Mouse (Mus musculus) kidney, postnatal 0 days (tissue): ENCODE data around the gene Dapk2. TPM values are rescaled to one million over a fixed set of nuclear protein-coding genes. Genes with fewer than 3 reads are reported as not detected.

Experiments used
- ATAC-seq: fragments of 200-750 bp; cut with Nextera tagmentation; replicated peaks from 2 replicates; pipeline ENCODE4 v1.8.0; 2017; ENCODE audit warnings: low read depth, moderate number of reproducible peaks, moderate TSS enrichment, moderate library complexity; ENCODE audit not compliant: low FRiP score
- DNase-seq: peaks from one replicate; pipeline ENCODE4 v3.0.0-alpha.2; 2016; ENCODE audit warnings: low spot score
- H3K27ac ChIP-seq: fragments of 300-500 bp; sonication (generic); 2 replicates; pipeline ENCODE4 v1.5.1; 2014; ENCODE audit warnings: mild to moderate bottlenecking
- H3K27me3 ChIP-seq: fragments of 300-500 bp; sonication (generic); 2 replicates; pipeline ENCODE4 v1.6.1; 2014; ENCODE audit warnings: low read length, mixed read lengths; ENCODE audit not compliant: insufficient read depth
- H3K36me3 ChIP-seq: fragments of 300-500 bp; sonication (generic); 2 replicates; pipeline ENCODE4 v1.6.1; 2014; ENCODE audit warnings: low read length, mixed read lengths; ENCODE audit not compliant: insufficient read depth
- H3K4me1 ChIP-seq: fragments of 300-500 bp; sonication (generic); replicated peaks from 2 replicates; pipeline ENCODE4 v1.6.1; 2014; ENCODE audit warnings: antibody characterized with exemption, low read length, mixed read lengths; ENCODE audit not compliant: insufficient read depth
- H3K4me2 ChIP-seq: fragments of 300-500 bp; sonication (generic); 2 replicates; pipeline ENCODE4 v1.6.1; 2014; ENCODE audit warnings: mild to moderate bottlenecking, low read length, moderate library complexity, mixed read lengths
- H3K4me3 ChIP-seq: fragments of 300-500 bp; sonication (generic); replicated peaks from 2 replicates; pipeline ENCODE4 v1.5.1; 2014; ENCODE audit warnings: low read depth, low read length
- H3K9ac ChIP-seq: fragments of 300-500 bp; sonication (generic); 2 replicates; pipeline ENCODE4 v1.6.1; 2014; ENCODE audit warnings: low read depth, low read length
- H3K9me3 ChIP-seq: fragments of 300-500 bp; sonication (generic); replicated peaks from 2 replicates; pipeline ENCODE4 v1.6.1; 2016; ENCODE audit warnings: low read length, inconsistent platforms, mixed read lengths
- CTCF ChIP-seq: IDR thresholded peaks from 2 replicates; pipeline ENCODE4 v1.5.1; 2016; ENCODE audit warnings: antibody characterized with exemption, low read depth, mild to moderate bottlenecking, moderate library complexity
- WGBS: fragments of 180-500 bp; shearing (Covaris S2); extraction: QIAGEN DNeasy Blood & Tissue Kit; methylation state at CpG from one replicate; pipeline ENCODE4 v1.1.7; 2014; 5-methylcytosine and 5-hydroxymethylcytosine counted together
- polyA plus RNA-seq: library from polyadenylated mRNA; unstranded; fragments of >200 nt; fragmentation: Nextera tagmentation; extraction: Ambion mirVana; gene quantifications from 2 replicates; pipeline ENCODE4 v1.2.1, GENCODE M21; 2015

The Dapk2 gene
- polyA plus RNA-seq, 1 experiment from 2014 or later, result 8.6 TPM

DNA sequence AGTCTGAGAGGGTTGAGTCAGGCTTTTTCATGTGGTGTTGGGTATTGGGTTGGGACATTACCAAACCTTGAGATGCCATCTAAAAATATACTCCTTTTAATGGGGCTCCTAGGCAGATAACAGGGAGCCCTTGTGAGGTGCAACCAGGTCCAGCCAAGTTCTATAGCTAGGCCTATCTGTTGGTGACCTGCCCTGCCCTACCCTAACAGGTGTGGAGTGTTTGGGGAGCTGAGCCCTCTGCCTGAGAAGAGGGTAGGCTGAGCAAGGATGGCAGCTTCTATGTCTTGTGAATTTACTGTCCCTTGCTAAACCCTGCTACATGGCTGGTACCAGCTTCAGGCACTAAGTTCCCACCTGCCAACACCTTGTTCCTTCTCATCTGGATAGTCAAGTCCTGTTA lies 57.5 kb downstream of the Dapk2 start:
- no peak overlapping the region for H3K27ac ChIP-seq
- H3K4me2 ChIP-seq, result no peak overlapping the region
- 0 out of 2 replicates have a peak, but pooled peaks cover 3% of the 10 kb centered on the region for H3K4me1 ChIP-seq
- no peak for ATAC-seq
- H3K9ac ChIP-seq, result no peak overlapping the region
- no peak for DNase-seq
- TF ChIP-seq CTCF, result no peak
- no peak overlapping the region for H3K4me3 ChIP-seq
- no peaks in the 10 kb centered on the region for H3K9me3 ChIP-seq
- no peaks in the 10 kb centered on the region for H3K27me3 ChIP-seq
- H3K36me3 ChIP-seq, result no peaks in the 10 kb centered on the region

DNA sequence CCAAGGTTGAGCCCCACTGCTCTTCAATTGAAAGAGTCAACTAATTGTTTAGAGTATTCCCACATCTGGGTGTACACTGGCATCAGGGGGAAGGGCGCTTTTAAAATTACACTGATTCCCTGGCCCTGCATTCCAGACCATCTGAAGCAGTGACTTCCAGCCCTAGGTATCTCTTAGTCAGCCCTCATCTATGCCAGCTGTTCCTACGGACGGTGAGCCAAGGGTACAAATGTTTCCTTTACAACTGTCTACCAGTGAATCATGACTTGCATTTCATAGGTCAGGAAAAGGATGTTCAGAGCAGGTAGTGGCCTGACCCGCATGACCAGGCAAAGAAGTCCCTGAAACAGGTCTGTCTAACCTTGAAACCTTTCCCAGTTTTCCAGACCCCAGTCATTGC lies 59.9 kb downstream of the Dapk2 start:
- 61% methylated on average over 4 of the region's 4 CpGs for WGBS
- no peaks in the 10 kb centered on the region for H3K36me3 ChIP-seq
- no peak overlapping the region for H3K4me2 ChIP-seq
- ATAC-seq (no peak), DNase-seq (no peak)
- H3K9me3 ChIP-seq, result no peaks in the 10 kb centered on the region
- no peak overlapping the region for H3K27ac ChIP-seq
- no peak for TF ChIP-seq CTCF
- H3K9ac ChIP-seq, result no peak overlapping the region
- 0 out of 2 replicates have a peak, but pooled peaks cover 3% of the 10 kb centered on the region for H3K4me1 ChIP-seq
- H3K4me3 ChIP-seq, result no peak overlapping the region
- H3K27me3 ChIP-seq, result no peaks in the 10 kb centered on the region

DNA sequence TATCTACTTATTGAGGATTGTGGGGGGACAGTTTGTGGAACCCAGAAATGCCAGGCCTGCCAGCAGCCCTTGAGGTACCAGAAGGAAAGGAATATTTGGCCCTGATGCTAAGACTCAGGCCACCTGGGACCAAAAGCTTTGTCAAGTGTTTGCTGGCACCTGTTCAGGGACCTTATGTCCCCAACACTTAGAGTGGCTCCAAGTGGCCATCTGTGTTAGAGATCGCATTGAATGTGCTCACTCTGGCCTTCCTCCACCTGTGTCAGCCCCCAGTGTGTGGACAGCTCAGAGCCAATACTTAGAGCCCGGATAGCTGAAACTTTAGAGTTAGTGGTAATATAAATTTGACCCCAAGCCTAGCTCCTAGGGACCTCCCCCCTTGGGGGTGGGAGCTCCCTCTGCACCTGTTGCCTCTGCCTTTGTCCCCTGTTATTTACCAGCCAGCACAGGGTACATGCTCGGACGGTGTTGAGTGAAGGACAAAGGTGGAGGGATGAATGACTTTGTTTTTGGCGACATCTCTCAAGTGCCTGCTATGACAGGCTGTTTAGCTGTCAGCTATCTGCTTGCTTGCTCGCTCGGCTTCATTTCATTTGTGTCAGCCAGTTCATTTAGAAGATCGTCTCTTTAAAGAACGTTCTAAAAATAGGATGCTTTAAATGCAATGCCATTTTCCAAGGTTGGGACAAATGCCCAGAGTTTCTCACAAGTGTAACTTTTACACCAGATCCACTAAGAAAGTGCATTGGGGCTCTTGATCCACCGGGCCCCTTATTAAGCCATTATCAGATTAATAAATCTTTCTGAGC lies 61.1 kb downstream of the Dapk2 start:
- H3K9ac ChIP-seq, result no peak overlapping the region
- TF ChIP-seq CTCF, result no peak
- H3K4me2 ChIP-seq, result no peak overlapping the region
- no peaks in the 10 kb centered on the region for H3K36me3 ChIP-seq
- H3K4me3 ChIP-seq, result no peak overlapping the region
- no peaks in the 10 kb centered on the region for H3K9me3 ChIP-seq
- no peaks in the 10 kb centered on the region for H3K4me1 ChIP-seq
- no peak overlapping the region for H3K27ac ChIP-seq
- no peaks in the 10 kb centered on the region for H3K27me3 ChIP-seq
- no peak for ATAC-seq
- 50% methylated on average over 10 of the region's 10 CpGs for WGBS
- DNase-seq, result no peak

DNA sequence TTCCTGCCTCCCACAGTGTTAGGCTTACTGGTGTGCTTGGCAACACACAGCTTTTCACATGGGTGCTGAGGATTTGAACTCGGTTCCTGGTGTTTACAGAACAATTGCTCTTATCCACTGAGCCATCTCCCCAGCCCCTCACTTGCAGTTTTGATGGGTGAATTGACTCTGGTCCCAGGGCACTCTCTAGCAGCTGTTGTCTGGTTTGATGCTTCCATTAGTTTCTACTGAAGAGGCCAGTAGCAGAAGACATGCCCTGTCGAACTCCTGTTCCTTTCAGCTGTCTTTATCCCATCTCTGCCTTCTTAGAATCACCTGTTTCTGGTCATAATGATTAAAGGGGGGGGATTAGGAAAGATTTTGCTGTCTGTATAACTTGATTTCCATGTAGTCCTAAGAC lies 65.8 kb downstream of the Dapk2 start:
- ATAC-seq, result no peak
- H3K36me3 ChIP-seq, result no peaks in the 10 kb centered on the region
- H3K27ac ChIP-seq, result no peak overlapping the region
- TF ChIP-seq CTCF, result no peak
- no peak for DNase-seq
- no peaks in the 10 kb centered on the region for H3K4me1 ChIP-seq
- no peak overlapping the region for H3K4me2 ChIP-seq
- H3K9ac ChIP-seq, result no peak overlapping the region
- no peak overlapping the region for H3K4me3 ChIP-seq
- no peaks in the 10 kb centered on the region for H3K9me3 ChIP-seq
- no peaks in the 10 kb centered on the region for H3K27me3 ChIP-seq
- 69% methylated on average over 2 of the region's 2 CpGs for WGBS

DNA sequence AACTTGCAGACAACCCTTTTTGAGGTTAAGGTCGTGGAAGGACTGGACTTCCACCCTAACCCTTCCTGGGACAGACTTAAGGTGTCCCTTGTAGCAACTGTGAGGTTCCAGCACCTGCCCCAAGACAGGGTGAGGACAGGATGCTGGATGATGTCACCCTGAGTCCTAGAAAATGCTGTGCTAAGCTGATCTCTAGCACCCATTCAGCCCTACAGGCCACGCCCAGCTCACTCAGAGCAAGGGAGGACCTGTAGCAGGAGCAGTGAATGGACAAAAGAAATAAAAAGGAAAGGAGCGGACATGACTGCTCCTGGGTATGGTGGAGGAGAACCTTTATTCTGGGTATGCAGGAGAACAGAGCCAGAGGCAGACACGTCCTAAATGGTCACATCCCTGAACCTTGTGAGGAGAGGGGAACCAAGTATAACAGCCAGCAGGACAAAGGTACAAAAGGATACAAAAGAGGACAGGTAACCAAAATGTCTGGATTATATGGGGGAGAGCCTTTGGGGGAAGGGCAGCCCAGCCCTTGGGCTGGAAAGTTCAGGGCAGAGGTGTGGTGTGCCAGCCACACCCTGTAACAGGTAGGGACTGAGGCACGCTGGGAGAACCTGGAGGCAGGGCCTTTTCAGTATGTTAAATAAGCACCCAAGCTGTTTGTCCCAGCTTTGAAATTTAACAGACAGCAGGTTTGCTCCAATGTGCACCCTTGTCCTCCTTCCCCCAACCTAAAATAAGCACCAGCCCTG lies 67.9 kb downstream of the Dapk2 start:
- no peak overlapping the region for H3K4me3 ChIP-seq
- TF ChIP-seq CTCF, result no peak
- no peak overlapping the region for H3K4me2 ChIP-seq
- no peak overlapping the region for H3K9ac ChIP-seq
- no peak overlapping the region for H3K27ac ChIP-seq
- no peak for DNase-seq
- no peaks in the 10 kb centered on the region for H3K27me3 ChIP-seq
- no peak for ATAC-seq
- WGBS, result 79% methylated on average over 5 of the region's 5 CpGs
- H3K4me1 ChIP-seq, result no peaks in the 10 kb centered on the region
- no peaks in the 10 kb centered on the region for H3K36me3 ChIP-seq
- H3K9me3 ChIP-seq, result no peaks in the 10 kb centered on the region

DNA sequence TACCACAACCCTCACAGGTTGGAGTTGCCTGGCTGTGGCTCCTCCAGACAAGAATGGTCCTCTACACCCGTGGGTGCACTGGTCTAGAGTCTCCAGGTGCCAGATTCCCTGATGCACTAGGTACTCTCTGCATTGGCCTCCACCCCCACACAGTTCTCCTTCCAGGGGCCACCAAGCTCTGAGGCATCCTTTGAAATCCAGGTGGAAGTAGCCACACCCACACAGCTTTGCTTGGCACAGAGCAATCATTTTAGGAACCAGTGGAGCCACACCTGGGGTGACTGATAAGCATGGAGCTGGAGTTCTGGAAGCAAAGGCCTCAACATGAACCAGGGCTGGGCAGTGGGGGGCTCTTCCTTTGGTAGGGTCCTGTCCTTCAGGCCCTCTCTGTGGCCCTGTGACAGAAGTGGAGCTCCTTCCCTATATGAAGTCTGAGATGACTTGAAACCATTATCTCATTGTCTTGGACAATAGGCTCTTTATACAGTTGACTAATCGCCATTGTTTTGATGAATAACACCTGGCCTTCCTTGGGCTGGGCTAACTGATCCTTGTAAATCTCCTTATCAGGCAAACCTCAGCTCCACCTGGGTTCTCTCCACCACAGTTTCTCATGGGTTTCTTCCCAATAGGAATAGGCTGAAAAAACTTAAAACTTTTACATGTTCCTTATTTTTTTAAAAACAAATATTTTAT lies 70.6 kb downstream of the Dapk2 start:
- Histone ChIP-seq H3K27ac (no peak overlapping the region), H3K4me3 (no peak overlapping the region), H3K9me3 (no peaks in the 10 kb centered on the region), H3K4me1 (no peaks in the 10 kb centered on the region), H3K27me3 (no peaks in the 10 kb centered on the region), H3K4me2 (no peak overlapping the region), H3K36me3 (no peaks in the 10 kb centered on the region), H3K9ac (no peak overlapping the region)
- TF ChIP-seq CTCF, result no peak
- ATAC-seq (no peak), DNase-seq (no peak)
- WGBS, result 52% methylated on average over 2 of the region's 2 CpGs
